Mouse (Mus musculus): ENCODE results near the gene Rasal1. TPM values are rescaled to one million over a fixed set of nuclear protein-coding genes. Genes with fewer than 3 reads are reported as not detected.

The Rasal1 gene
- polyA plus RNA-seq, 1 experiment from 2014 or later, result 0.27 TPM

- no peak for ATAC-seq (replicated peaks; ENCODE audit: insufficient number of reproducible peaks, low FRiP score, low TSS enrichment)
- Histone ChIP-seq H3K9me3 (replicated peaks; ENCODE audit: control insufficient read depth, low read length) (no peaks in the 10 kb centered on the region), H3K4me2 (no peak overlapping the region), H3K27ac (ENCODE audit: low read depth, low read length) (no peak overlapping the region), H3K9ac (ENCODE audit: low read depth, low read length) (no peak overlapping the region), H3K27me3 (ENCODE audit: control insufficient read depth, insufficient read depth, low read length) (no peaks in the 10 kb centered on the region; the same call in 1 of the 2 replicates), H3K4me1 (ENCODE audit: control insufficient read depth, insufficient read depth, low read length) (peaks cover 10% of the 10 kb centered on the region), H3K36me3 (ENCODE audit: control insufficient read depth, insufficient read depth, low read length) (no peaks in the 10 kb centered on the region), H3K4me3 (ENCODE audit: low read depth, low read length) (no peak overlapping the region)
- 59% methylated on average over 25 of the region's 25 CpGs for WGBS (ENCODE audit: insufficient replicate concordance)
Measured at GRCm38 (mm10) chr5:120606590-120607200, 41.9 kb upstream of the Rasal1 start.

DNA sequence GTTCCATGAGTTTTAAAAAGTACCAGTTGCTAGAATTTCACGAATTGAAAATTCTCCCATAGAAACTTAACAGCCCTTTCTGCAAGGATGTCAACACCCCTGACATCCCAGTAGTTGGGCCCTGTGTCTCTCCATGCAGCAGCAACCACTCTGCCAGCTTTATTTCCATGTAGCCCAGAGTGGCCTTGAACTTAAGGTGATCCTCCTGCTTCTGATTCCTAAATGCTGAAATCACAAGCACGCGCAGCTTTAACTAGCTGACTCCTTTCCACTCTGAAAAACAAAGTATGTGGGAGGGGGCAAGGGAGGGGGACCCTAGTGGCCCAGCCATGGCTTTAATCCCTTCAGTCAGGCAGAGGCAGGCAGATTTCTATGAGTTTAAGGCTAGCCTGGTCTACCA lies 41.3 kb upstream of the Rasal1 start:
- H3K4me1 ChIP-seq (ENCODE audit: control insufficient read depth, insufficient read depth, low read length), result peaks cover 10% of the 10 kb centered on the region
- no peak overlapping the region for H3K9ac ChIP-seq (ENCODE audit: low read depth, low read length)
- H3K4me2 ChIP-seq, result no peak overlapping the region
- WGBS (ENCODE audit: insufficient replicate concordance), result 68% methylated on average over 3 of the region's 3 CpGs
- H3K4me3 ChIP-seq (ENCODE audit: low read depth, low read length), result no peak overlapping the region
- no peak for ATAC-seq (replicated peaks; ENCODE audit: insufficient number of reproducible peaks, low FRiP score, low TSS enrichment)
- H3K27ac ChIP-seq (ENCODE audit: low read depth, low read length), result no peak overlapping the region
- no peaks in the 10 kb centered on the region for H3K36me3 ChIP-seq (ENCODE audit: control insufficient read depth, insufficient read depth, low read length)
- H3K9me3 ChIP-seq (replicated peaks; ENCODE audit: control insufficient read depth, low read length), result no peaks in the 10 kb centered on the region
- H3K27me3 ChIP-seq (ENCODE audit: control insufficient read depth, insufficient read depth, low read length), result no peaks in the 10 kb centered on the region; the same call in 1 of the 2 replicates

DNA sequence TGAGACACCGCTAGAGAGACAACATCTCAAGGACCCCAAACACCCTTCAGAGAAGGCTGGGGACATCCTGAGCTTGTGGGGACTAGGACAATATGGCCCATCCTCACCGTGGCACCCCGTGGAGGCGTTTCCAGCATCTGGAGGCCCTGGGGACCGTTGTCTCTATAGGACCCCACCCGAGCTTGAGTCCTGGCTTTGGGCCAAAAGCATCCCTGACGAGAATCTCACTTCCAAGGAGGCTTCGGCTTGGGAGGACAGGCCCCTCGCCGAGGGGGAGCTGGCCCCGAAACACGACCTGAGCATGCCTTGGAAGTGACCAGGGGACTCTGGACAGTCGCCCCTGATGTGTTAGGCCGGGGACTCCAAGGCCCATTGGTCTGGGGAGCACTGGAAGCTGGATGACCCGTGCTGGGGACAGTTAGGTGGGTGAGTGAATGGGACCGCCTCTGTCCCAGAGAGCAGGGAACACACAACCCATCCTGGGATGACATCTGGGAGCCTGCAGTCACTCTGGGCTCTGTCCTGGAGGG lies 39.3 kb upstream of the Rasal1 start:
- H3K27ac ChIP-seq (ENCODE audit: low read depth, low read length), result no peak overlapping the region
- peaks cover 15% of the 10 kb centered on the region for H3K4me1 ChIP-seq (ENCODE audit: control insufficient read depth, insufficient read depth, low read length)
- WGBS (ENCODE audit: insufficient replicate concordance), result 84% methylated on average over 16 of the region's 16 CpGs
- H3K4me2 ChIP-seq, result no peak overlapping the region
- no peak overlapping the region for H3K4me3 ChIP-seq (ENCODE audit: low read depth, low read length)
- no peaks in the 10 kb centered on the region for H3K36me3 ChIP-seq (ENCODE audit: control insufficient read depth, insufficient read depth, low read length)
- H3K9me3 ChIP-seq (replicated peaks; ENCODE audit: control insufficient read depth, low read length), result no peaks in the 10 kb centered on the region
- no peak overlapping the region for H3K9ac ChIP-seq (ENCODE audit: low read depth, low read length)
- no peak for ATAC-seq (replicated peaks; ENCODE audit: insufficient number of reproducible peaks, low FRiP score, low TSS enrichment)
- no peaks in the 10 kb centered on the region for H3K27me3 ChIP-seq (ENCODE audit: control insufficient read depth, insufficient read depth, low read length)

GRCm38 (mm10) chr5:120610906-120611305 lies 37.7 kb upstream of the Rasal1 start:
- ATAC-seq (replicated peaks; ENCODE audit: insufficient number of reproducible peaks, low FRiP score, low TSS enrichment), result no peak
- 94% methylated on average over 5 of the region's 5 CpGs for WGBS (ENCODE audit: insufficient replicate concordance)
- no peaks in the 10 kb centered on the region for H3K9me3 ChIP-seq (replicated peaks; ENCODE audit: control insufficient read depth, low read length)
- H3K27ac ChIP-seq (ENCODE audit: low read depth, low read length), result no peak overlapping the region
- H3K9ac ChIP-seq (ENCODE audit: low read depth, low read length), result no peak overlapping the region
- no peaks in the 10 kb centered on the region for H3K27me3 ChIP-seq (ENCODE audit: control insufficient read depth, insufficient read depth, low read length)
- H3K4me1 ChIP-seq (ENCODE audit: control insufficient read depth, insufficient read depth, low read length), result peaks cover 11% of the 10 kb centered on the region
- H3K36me3 ChIP-seq (ENCODE audit: control insufficient read depth, insufficient read depth, low read length), result peaks cover 3% of the 10 kb centered on the region; the same call in 1 of the 2 replicates
- H3K4me2 ChIP-seq, result peak overlapping the region; percentile 85
- no peak overlapping the region for H3K4me3 ChIP-seq (ENCODE audit: low read depth, low read length)

- Histone ChIP-seq H3K36me3 (ENCODE audit: control insufficient read depth, insufficient read depth, low read length) (peaks cover 3% of the 10 kb centered on the region; the same call in 1 of the 2 replicates), H3K9me3 (replicated peaks; ENCODE audit: control insufficient read depth, low read length) (no peaks in the 10 kb centered on the region), H3K27ac (ENCODE audit: low read depth, low read length) (no peak overlapping the region), H3K4me2 (peak overlapping the region; percentile 85), H3K9ac (ENCODE audit: low read depth, low read length) (peak overlapping the region; percentile 77), H3K27me3 (ENCODE audit: control insufficient read depth, insufficient read depth, low read length) (no peaks in the 10 kb centered on the region), H3K4me3 (ENCODE audit: low read depth, low read length) (peak overlapping the region; percentile 82), H3K4me1 (ENCODE audit: control insufficient read depth, insufficient read depth, low read length) (peaks cover 11% of the 10 kb centered on the region)
- ATAC-seq (replicated peaks; ENCODE audit: insufficient number of reproducible peaks, low FRiP score, low TSS enrichment), result no peak
- WGBS (ENCODE audit: insufficient replicate concordance), result 57% methylated on average over 8 of the region's 8 CpGs
Measured at GRCm38 (mm10) chr5:120611416-120611815, 37.2 kb upstream of the Rasal1 start.

GRCm38 (mm10) chr5:120612442-120612821 lies 36.2 kb upstream of the Rasal1 start, which contains the start of the genes Rita1 and Ddx54:
Rita1 (minus strand) TSS chr5:120612589.
Ddx54 (plus strand) TSS chr5:120612739.
- H3K36me3 ChIP-seq (ENCODE audit: control insufficient read depth, insufficient read depth, low read length), result peaks cover 9% of the 10 kb centered on the region; the same call in 1 of the 2 replicates
- H3K4me3 ChIP-seq (ENCODE audit: low read depth, low read length), result peak within 1 kb of the TSS; percentile 82
- H3K27ac ChIP-seq (ENCODE audit: low read depth, low read length), result peak within 1 kb of the TSS; percentile 85
- peak within 1 kb of the TSS; percentile 85 for H3K4me2 ChIP-seq
- no peaks in the 10 kb centered on the region for H3K27me3 ChIP-seq (ENCODE audit: control insufficient read depth, insufficient read depth, low read length)
- peak; percentile 87 for ATAC-seq (replicated peaks; ENCODE audit: insufficient number of reproducible peaks, low FRiP score, low TSS enrichment)
- H3K9ac ChIP-seq (ENCODE audit: low read depth, low read length), result peak within 1 kb of the TSS; percentile 82
- under 1% methylated on average over 22 of the region's 22 CpGs for WGBS (ENCODE audit: insufficient replicate concordance)
- H3K9me3 ChIP-seq (replicated peaks; ENCODE audit: control insufficient read depth, low read length), result no peaks in the 10 kb centered on the region
- H3K4me1 ChIP-seq (ENCODE audit: control insufficient read depth, insufficient read depth, low read length), result peaks cover 11% of the 10 kb centered on the region

- H3K4me2 ChIP-seq, result peak overlapping the region; percentile 85
- peak; percentile 91 for ATAC-seq (replicated peaks; ENCODE audit: insufficient number of reproducible peaks, low FRiP score, low TSS enrichment)
- peak overlapping the region; percentile 82 for H3K9ac ChIP-seq (ENCODE audit: low read depth, low read length)
- no peaks in the 10 kb centered on the region for H3K9me3 ChIP-seq (replicated peaks; ENCODE audit: control insufficient read depth, low read length)
- peaks cover 9% of the 10 kb centered on the region; the same call in 1 of the 2 replicates for H3K36me3 ChIP-seq (ENCODE audit: control insufficient read depth, insufficient read depth, low read length)
- no peaks in the 10 kb centered on the region for H3K27me3 ChIP-seq (ENCODE audit: control insufficient read depth, insufficient read depth, low read length)
- peaks cover 11% of the 10 kb centered on the region for H3K4me1 ChIP-seq (ENCODE audit: control insufficient read depth, insufficient read depth, low read length)
- peak overlapping the region; percentile 85 for H3K27ac ChIP-seq (ENCODE audit: low read depth, low read length)
- WGBS (ENCODE audit: insufficient replicate concordance), result under 1% methylated on average over 69 of the region's 69 CpGs
- peak overlapping the region; percentile 82 for H3K4me3 ChIP-seq (ENCODE audit: low read depth, low read length)
Measured at GRCm38 (mm10) chr5:120612822-120613604, 35.6 kb upstream of the Rasal1 start.

DNA sequence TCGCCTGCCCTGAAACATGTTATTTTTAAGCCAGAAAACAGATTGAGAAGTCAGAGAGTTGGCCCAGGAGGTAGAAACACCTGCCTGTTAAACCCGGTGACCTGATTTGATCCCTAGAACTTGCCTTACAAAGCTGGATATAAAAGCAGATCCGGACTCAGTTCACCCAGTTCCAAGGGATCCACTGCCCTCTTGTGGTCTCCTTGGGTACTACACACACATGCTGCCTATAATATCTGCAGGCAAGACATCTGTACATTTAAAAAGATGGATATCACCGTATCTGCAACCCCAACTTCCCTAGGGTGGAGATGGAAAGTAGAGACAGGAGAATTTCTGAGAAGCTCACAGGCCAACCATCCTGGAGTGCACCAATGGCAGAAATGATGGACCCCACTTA lies 32.7 kb upstream of the Rasal1 start:
- Histone ChIP-seq H3K4me2 (no peak overlapping the region), H3K9ac (ENCODE audit: low read depth, low read length) (no peak overlapping the region), H3K27ac (ENCODE audit: low read depth, low read length) (no peak overlapping the region), H3K36me3 (ENCODE audit: control insufficient read depth, insufficient read depth, low read length) (peaks cover 31% of the 10 kb centered on the region), H3K9me3 (replicated peaks; ENCODE audit: control insufficient read depth, low read length) (no peaks in the 10 kb centered on the region), H3K4me1 (ENCODE audit: control insufficient read depth, insufficient read depth, low read length) (peaks cover 11% of the 10 kb centered on the region), H3K27me3 (ENCODE audit: control insufficient read depth, insufficient read depth, low read length) (no peaks in the 10 kb centered on the region), H3K4me3 (ENCODE audit: low read depth, low read length) (no peak overlapping the region)
- no peak for ATAC-seq (replicated peaks; ENCODE audit: insufficient number of reproducible peaks, low FRiP score, low TSS enrichment)
- 94% methylated on average over 4 of the region's 4 CpGs for WGBS (ENCODE audit: insufficient replicate concordance)

Data from heart, embryonic 11.5 days (tissue).